Mouse (Mus musculus): ENCODE results near the gene Gmeb1.
A peak's percentile ranks its signal among the peaks of the same experiment; 100 is the strongest.
"Not testable (repeated sequence)": the region's sequence is repeated elsewhere in the genome, so short reads cannot be mapped to it uniquely, and the experiment has no call there.

The Gmeb1 gene

DNA sequence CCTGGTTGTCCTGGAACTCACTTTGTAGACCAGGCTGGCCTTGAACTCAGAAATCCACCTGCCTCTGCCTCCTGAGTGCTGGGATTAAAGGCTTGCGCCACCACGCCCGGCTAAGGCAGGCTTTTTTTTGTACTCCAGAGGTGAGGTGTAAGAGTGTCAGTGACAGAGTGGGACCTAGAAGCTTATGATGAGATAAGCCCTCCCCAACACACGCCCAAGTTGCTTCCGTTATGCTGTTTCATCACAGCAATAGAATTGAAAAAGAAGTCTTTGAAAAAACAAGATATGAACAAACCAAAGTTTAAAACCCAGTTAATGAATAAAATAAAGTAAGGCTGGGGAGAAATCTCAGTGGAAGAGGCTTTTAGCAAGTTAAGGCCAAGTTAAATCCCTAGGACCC, 31.0 kb downstream of the Gmeb1 start:
- DNase-seq (ENCODE audit: low read depth, low spot score) = no peak

DNA sequence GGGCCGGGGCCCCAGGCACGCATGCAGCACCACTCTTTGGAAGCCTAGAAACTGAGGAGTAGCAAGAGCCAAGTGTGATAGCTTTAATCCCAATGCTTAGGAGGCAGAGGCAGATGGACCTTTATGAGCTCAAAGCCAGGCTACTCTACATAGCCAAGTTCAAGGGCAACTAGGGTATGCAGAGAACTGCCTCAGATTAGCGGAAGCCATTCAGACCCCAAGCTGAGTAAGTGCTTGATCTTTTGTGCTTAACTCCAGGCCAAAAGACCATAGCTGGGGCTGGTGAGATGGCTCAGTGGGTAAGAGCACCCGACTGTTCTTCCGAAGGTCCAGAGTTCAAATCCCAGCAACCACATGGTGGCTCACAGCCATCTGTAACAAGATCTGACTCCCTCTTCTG, 39.4 kb downstream of the Gmeb1 start:
- not testable (repeated sequence) for DNase-seq (ENCODE audit: low read depth, low spot score)

DNA sequence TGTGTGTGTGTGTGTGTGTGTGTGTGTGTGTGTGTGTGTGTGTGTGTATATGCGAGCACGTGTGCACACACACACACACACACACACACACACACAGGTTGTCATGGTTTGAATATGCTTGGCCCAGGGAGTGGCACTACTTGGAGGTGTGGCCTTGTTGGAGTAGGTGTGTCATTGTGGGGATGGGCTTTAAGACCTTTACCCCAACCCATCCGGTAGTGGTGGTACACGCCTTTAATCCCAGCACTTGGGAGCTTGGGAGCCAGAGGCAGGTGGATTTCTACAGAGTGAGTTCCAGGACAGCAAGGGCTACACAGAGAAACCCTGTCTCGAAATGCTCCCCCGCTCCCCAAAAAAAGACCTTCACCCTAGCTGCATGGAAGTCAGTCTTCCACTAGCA, 43.0 kb downstream of the Gmeb1 start:
- not testable (repeated sequence) for DNase-seq (ENCODE audit: low read depth, low spot score)

DNA sequence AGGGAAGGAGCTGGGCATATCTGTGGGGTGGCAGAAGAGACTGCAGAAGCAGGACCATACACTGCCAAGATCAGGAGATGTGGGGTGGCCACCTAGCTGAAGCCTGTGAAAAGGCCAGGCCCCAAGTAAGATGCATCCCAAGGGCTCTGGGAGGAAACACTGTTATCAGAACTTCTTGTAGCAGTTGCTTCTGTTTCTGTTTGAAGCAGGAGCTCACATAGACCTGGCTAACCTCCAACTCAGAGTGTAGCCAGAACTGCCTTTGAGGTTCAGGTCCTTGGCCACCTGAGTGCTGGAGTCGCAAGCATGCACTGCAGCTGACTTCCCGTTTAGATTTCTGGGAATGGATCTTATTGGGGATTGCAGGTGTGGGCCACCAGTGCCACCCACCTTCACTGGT, 43.6 kb downstream of the Gmeb1 start:
- no peak for DNase-seq (ENCODE audit: low read depth, low spot score)

DNA sequence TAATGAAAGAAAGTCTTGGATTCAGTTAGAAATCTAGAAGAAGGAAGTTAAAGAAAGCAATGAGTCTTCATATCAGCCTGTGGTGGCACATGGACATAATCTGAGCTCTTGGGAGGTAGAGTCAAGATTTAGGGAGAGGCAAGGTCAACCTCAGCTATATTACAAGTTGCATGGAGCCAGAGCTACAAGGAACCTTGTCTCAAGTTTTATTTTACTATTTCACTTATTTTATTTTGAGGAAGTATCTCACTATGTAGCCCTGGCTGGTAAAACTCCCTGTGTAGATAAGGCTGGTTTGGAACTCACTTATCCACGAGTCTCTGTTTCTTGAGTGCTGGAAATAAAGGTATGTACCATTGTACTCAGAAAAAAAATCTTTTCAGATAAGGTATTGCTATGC, 44.8 kb downstream of the Gmeb1 start:
- DNase-seq (ENCODE audit: low read depth, low spot score) = no peak

DNA sequence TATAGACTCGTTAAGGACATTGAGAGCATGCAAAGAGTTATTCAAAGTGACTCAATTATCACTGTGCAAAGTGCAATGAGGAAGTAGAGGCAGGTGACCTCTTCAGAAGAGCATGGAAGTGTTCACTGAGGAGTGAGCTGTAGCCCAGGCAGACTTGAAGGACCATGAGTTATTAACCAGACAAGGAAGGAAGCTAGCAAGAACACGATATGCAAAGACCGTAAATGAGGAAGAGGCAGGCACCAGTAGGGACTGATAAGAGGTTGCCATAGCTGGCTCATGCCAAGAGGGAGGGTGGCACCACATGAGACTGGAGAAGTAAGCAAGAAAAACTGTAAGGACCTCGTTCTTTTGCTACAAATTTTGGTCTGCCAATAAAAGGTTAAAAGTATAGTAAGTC, 46.6 kb downstream of the Gmeb1 start:
- DNase-seq (ENCODE audit: low read depth, low spot score) = no peak

DNA sequence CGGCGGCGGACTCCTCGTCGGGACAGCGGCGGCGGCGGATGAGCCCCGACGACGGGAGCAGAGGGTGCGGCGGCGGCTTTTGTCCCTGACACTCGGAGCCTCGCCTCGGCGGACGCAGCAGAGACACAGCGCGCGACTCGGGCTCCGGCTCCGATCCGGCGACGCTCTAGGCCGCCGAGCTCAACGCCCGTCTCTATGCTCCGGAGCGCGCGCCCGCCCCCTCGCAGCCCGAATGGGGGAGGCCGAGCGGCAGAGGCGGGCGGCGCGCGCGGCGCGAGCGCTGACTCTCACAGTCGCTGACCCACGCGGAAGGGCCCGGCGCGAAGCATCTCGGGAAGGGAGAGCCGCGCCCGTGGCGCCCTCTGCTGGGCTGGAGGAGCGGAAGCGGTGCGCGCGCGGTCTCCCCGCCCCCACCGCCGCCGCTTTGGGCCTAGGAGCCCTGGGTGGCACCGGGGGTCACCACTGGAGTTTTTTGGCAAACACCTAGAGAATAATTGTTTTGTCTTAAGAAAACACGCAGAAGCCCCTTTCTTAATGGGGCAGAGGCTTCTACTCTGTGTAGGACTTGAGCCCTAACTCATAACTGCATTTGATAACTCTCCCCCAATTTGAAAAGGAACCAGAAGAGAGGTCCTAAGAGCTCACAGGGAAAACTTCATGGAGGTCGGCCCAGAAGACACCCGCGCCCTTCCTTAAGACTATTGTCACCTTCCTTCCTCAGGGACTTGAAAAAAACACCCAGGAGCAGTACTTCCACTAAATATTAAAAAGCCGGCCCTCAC, 49.3 kb downstream of the Gmeb1 start, which contains the start of gene Ythdf2:
Gene Ythdf2, minus strand, starts transcription at position 351 of the 782 bp plus-strand sequence.
- peak; percentile 95 for DNase-seq (ENCODE audit: low read depth, low spot score)

DNA sequence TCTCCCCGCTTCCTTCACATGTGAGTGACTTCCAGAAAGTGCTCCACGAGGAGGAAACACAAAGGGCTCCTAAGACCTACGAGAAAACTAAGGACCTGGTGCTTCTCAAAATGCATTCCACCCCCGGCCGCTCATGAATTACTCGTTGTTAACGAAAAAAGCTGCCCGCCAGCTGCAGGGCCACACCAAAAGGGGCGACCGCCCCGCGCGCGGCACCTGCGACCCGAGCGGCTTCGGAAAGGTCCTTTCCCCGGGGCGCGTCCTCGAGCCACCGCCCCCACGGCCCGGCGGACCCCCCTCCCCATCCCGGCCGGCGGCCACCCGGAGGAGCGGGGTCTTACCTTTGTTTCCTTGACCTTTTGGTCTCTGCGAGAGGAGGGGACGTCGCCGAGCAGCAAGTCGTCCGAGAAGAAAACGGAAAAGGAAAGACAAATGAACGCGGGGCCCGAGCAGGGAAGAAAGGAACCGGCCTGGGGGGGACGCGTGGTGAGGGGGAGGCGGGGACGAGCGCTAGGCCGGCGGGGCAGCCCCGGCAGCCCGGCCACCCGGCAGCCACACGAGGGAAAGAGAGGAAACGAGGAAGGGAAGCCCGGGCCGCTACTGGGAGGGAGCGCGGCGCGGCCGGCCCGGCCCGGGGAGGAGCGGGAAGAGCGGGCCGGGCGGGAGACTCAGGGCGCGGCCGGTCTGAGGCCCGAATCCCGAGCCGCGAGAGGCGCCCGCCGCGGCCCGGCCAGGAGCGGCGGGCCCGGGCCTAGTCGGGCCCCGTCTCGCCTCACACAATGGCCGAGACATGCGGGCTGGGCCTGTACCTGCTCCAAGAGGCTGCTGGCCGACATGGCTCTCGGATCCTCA, 50.1 kb downstream of the Gmeb1 start:
- DNase-seq (ENCODE audit: low read depth, low spot score) = no peak

DNA sequence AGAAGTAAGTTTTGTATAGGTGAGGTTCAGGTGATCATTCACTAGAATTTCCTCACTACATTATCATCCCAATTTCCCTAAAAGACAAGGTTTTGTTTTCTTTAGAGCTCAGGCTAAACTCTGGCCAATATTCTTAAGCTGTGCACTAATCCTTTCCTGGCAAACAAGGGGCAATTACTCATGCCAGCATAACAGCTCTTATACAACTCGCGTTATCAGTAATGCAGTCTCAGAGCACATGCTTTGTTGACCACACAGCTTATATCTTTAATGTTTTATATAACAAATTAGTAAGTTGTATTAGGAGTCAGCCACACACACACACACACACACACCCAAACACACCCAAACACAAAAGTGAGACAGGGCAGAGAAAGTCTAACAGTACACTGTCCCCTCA, 51.1 kb downstream of the Gmeb1 start:
- DNase-seq (ENCODE audit: low read depth, low spot score) = no peak

DNA sequence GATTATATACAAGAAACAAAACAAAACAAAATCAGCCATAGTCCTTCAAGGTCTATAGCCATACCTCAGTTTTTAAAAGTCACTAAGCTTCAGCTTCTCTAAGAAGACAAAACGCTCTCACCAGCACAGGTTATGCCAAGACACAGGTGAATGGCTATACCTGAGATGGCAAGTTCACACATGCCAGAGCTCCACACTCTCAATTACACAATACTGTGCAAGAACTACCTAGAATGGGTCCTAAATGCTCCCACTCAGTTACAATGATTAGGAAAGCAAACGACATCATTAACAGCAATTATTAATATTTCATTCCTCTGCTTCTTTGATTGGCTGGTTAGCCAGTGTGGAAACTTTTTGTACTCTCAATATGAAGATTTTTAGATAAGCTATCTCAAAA, 52.1 kb downstream of the Gmeb1 start:
- DNase-seq (ENCODE audit: low read depth, low spot score) = no peak

DNA sequence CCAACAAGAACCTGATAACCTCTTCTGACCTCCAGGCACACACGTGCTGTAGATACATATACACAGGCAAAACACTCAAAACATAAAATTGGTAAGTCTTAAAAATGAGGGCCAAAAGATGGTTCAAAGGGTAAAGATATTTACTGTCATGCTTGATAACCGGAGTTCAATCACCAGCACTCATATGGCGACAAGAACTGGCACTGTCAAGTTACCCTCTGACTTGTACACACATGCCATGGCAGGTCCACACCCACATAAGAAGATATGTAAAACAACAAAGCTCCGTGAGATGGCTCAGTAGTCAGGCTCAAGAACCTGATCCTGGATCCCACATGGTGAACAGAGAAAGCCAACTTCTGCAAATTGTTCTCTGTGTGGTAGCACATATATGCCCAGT, 54.1 kb downstream of the Gmeb1 start:
- no peak for DNase-seq (ENCODE audit: low read depth, low spot score)

DNA sequence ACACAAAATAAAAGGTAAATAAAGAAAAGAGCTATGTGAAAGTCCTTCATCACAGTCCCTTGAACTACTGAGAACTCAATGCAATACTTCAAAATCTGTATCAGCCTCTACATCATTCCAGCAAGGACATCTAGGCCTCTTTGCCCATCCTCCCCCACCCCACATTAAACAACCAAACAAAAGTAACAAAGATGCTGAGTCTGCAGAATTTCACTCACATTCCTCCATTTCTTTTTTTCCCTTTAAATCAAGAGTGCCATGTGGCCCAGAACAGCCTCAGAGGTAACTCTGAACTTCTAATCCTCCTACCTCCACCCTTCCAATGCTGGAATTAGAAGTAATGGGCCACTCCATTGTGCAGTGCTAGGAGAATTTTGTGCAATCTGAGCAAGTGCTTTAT, 62.6 kb downstream of the Gmeb1 start:
- no peak for DNase-seq (ENCODE audit: low read depth, low spot score)

DNA sequence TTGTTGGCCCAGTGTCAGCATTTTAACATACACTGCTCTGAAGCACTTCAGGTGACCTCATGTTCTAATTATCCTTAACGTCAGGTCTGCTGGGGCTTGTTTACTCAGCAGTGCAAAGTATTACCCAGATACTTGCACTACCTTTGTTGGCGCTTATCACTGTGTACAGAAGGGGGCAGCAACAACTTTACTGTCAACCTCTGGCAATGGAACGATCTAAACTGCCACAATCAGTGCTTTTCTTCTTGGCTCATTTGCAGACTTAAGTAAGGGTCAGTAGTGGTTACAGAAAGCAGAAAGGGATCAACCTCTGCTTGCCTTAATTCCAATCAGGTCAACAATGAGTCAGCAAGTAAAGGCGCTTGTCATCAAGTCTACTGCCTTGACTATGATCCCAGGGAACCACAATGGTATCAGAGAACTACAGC, 63.1 kb downstream of the Gmeb1 start:
- no peak for DNase-seq (ENCODE audit: low read depth, low spot score)

DNA sequence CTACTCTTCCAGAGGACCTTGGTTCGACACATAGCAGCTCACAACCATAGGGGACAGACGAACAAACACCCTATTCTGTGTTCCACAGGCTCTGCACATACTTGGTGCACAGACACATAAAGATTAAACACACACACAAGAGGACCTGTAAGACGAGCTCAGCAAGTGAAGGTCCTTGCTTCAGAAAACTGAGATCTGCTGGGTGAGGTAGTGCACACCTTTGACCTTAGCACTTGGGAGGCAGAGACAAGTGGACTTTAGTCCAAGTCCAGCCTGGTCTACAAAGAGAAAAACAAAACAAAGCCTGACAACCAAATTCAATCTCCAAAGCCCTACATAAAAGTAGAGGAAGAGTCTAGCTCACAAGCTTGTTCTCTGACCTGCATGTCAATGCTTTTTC, 66.4 kb downstream of the Gmeb1 start:
- no peak for DNase-seq (ENCODE audit: low read depth, low spot score)

DNA sequence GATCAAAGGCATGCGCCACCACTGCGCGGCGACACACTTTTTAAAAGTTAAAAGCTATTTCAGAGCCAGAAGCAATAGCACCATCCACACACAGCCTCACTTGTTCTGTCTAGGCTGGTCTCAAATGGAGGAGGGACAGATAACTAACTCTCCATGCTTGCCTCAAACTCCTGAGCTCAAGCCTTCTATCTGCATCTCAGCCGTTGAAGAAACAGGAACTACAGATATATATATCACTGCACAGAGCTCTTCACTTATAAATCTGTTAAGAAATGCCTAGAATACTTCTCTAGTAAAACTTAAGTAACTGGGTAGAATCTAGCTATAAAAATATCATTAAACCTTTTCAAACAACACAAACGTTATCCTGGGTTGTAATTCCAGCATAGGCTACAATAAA, 67.0 kb downstream of the Gmeb1 start:
- DNase-seq (ENCODE audit: low read depth, low spot score) = no peak

DNA sequence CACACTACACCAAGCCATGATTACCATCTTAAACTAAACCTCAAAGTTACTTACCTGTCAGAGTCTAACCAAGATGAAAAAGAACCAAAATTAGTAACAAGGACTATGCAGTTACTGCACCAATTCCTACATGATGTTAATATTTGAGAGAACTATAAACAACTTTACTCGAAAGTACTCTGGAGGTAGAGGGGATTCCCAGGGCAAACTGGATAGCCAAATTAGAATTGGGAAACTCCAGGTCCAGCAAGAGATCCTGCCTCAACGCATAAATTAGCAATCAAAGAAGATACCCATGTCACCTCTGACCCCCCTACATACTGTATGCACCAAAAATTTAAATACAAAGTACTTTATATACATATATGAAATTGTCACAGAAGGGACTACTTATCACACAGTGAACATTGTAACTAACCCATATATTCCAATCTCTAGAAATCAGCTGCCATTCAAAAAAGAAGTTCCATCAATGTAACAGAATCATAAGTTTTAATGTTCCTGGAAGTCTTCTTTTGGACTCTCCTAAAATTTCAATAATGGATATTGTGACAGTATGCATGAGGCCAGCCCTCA, 73.5 kb downstream of the Gmeb1 start:
- no peak for DNase-seq (ENCODE audit: low read depth, low spot score)

DNA sequence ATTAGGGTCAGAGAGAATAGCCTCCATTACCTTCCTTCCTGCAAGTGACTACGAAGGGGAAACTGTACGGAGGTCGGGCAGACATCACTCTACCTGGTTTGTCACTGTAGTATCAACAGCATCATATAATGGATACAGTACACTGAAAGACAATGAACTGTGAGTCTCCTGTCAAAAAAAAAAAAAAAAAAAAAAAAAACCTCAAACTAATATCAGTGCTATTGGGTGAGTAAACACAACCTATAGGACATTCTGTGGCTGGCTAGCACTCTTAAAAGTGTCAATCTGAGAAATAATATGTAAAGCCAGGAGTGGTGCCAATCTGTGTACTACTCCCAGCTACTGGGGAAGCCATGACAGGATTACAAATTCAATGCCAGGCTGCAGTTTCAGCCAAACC, 78.2 kb downstream of the Gmeb1 start:
- DNase-seq (ENCODE audit: low read depth, low spot score) = no peak

DNA sequence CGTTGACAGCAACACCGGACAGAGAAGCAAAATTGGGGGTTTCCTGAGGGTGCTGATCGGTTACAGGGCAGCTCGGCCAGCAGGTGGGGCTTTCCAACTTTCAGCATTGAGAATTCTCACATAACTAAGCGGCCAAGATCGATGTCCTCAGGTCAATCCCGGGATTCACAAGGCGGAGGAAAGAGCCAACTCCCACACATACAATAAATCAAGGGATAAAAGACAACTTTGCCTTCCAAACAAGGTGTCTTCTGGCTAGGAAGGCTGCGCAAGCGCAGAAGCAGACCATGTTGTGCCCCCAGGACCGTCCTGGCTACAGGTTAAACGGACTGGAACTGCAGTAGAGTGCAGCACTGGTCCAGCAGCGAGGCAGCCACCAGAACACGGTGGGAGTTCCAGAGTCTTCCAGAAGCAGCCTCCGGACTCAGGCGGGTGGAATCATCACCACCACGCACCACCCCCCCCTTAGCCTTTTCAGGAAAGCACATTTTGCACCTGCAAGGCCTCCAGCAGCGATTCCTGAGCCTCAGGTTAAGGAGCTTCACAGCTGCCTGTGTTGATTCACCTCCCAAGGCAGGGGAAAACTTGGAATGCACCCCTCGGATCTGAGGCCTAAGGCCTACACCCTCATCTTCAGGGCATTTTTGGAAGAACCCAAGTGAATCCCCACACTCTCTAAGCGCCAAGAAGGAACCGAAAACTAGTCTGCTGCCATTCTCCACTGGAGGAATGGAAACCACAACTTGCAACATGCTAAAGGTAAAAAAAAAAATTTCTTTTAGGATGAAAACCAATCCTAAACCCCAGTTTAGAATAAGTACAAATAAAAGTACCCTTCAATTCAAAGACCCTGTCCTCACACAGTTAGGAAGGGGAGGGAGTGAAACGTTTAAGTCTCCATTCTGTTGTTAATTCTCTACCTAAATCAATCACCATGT, 79.4 kb downstream of the Gmeb1 start:
- DNase-seq (ENCODE audit: low read depth, low spot score) = no peak

DNA sequence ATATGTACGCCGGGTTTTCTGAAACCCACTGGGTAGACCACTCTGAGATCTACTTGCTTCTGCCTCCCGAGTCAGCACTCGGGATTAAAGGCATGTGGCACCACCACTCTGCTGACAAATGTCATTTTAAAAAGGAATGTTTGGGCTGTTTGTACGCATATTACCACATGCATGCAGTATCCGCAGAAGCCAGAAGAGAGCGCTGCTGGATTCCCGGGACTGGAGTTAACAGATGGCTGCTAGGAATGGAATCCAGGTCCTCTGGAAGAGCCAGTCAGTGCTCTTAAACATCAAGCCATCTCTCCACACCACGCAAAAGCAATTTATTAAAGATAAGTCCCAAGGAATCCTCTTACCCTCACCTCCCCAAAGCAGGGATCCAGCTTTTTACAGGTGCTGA, 80.7 kb downstream of the Gmeb1 start:
- DNase-seq (ENCODE audit: low read depth, low spot score) = no peak

DNA sequence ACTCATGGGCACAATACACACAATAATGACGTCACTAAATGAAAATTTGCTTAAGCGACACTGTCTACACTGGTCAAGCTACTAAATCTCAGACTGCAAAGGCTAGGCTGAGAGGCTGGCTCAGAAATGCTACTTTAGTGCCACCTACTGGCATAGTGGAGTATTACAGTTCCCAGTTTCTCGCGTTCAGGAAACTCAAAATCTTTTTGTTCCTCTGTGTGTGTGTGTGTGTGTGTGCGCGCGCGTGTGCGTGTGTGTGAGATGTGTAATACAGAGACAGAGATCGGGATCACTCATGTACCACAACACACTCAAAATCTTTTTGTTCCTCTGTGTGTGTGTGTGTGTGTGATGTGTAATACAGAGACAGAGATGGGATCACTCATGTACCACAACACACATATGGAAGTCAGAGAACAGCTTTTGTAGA, 82.8 kb downstream of the Gmeb1 start:
- peak; percentile 42 for DNase-seq (ENCODE audit: low read depth, low spot score)

DNA sequence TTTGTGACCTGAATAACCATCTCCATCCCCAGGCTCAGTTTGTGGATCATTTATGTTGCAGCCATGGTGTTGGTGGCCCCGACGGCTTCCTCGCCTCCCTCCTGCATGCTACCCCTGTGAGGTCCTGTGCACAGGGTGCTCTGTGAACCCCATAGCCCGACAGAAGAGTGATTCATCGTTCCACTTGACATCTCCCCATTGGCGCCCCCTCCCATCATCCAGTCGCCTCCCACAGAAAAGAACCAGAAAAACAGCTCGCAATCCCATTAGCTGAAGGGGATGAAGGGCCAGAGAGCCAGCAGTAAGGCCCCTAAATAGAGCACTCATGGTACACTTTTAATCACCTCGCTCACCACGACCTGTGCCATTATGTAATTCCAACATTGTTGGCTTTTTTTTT, 84.9 kb downstream of the Gmeb1 start:
- DNase-seq (ENCODE audit: low read depth, low spot score) = no peak

All from skeletal muscle tissue, adult 2 months (tissue).